Mouse (Mus musculus): ENCODE measurements around the gene Smim27. TPM values are rescaled to one million over a fixed set of nuclear protein-coding genes. Genes with fewer than 3 reads are reported as not detected.
A peak's percentile ranks its signal among the peaks of the same experiment; 100 is the strongest.
"Not testable (repeated sequence)": the region's sequence is repeated elsewhere in the genome, so short reads cannot be mapped to it uniquely, and the experiment has no call there.

The Smim27 gene
- total and polyA plus RNA-seq, 2 experiments from 2014 or later: 0.65 to 49.4 TPM

DNA sequence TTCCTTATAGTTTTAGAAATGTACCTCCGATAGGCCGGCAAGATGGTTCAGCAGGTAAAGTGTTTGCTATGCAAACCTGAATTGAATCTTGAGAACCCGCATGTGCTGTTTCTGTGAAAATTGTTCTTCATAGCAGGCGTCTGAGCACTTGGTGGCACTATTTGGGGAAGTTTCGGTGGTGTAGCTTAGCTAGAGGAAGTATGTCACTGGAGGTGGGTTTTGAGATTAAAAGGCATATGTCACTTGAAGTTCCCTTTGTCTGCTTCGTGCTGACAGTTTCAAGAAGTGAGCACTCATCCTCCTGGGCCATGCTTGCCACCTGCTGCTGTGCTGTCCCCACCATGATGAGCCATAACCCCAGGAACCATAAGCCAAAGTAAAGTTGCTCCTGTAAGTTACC is 18.0 kb downstream of the Smim27 start:
- H3K4me3 ChIP-seq (ENCODE audit: low read depth, low read length): no peak overlapping the region
- DNase-seq (ENCODE audit: low spot score): no peak
- no peaks in the 10 kb centered on the region for H3K36me3 ChIP-seq (replicated peaks; ENCODE audit: control insufficient read depth, insufficient read depth, low read length)
- 59% methylated on average over 6 of the region's 6 CpGs for WGBS
- H3K4me2 ChIP-seq (ENCODE audit: low read depth, low read length): no peak overlapping the region
- H3K27ac ChIP-seq (ENCODE audit: low read depth): no peak overlapping the region
- no peaks in the 10 kb centered on the region for H3K9me3 ChIP-seq (replicated peaks; ENCODE audit: control insufficient read depth, low read length)
- TF ChIP-seq CTCF (IDR thresholded peaks at IDR 0.05; ENCODE audit: low read depth) (no peak), EP300 (IDR thresholded peaks at IDR 0.05; ENCODE audit: low read depth) (no peak)
- H3K9ac ChIP-seq (replicated peaks; ENCODE audit: low read depth, low read length): no peak overlapping the region
- H3K4me1 ChIP-seq (ENCODE audit: control insufficient read depth, insufficient read depth): no peaks in the 10 kb centered on the region
- no peaks in the 10 kb centered on the region for H3K27me3 ChIP-seq (ENCODE audit: control insufficient read depth, insufficient read depth, low read length)
- no peak for ATAC-seq (ENCODE audit: insufficient read depth, low read depth)

DNA sequence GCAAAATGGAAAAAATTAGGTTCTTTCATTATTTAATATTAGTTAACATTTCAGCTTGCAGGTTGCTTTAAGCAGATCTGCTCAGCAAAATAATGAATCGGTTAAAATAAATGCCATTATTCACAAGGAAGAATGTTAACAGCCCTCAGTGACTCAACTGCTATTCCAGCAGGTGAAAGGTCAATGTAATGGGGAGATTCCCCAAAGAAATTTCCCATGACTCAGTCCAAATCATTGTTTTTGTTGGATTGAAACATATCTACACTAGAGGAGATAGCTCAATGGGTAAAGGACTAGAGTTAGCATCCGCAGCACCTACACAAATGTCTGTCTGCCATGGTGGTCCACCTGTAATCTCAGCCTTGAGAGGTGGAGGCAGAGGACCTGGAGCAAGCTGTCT is 19.7 kb downstream of the Smim27 start:
- Histone ChIP-seq H3K4me1 (ENCODE audit: control insufficient read depth, insufficient read depth) (no peaks in the 10 kb centered on the region), H3K4me3 (ENCODE audit: low read depth, low read length) (no peak overlapping the region), H3K27me3 (ENCODE audit: control insufficient read depth, insufficient read depth, low read length) (no peaks in the 10 kb centered on the region), H3K4me2 (ENCODE audit: low read depth, low read length) (no peak overlapping the region), H3K9me3 (replicated peaks; ENCODE audit: control insufficient read depth, low read length) (peaks cover 3% of the 10 kb centered on the region; the same call in 1 of the 2 replicates), H3K9ac (replicated peaks; ENCODE audit: low read depth, low read length) (no peak overlapping the region), H3K36me3 (replicated peaks; ENCODE audit: control insufficient read depth, insufficient read depth, low read length) (no peaks in the 10 kb centered on the region), H3K27ac (ENCODE audit: low read depth) (no peak overlapping the region)
- 72% methylated on average over 2 of the region's 2 CpGs for WGBS
- ATAC-seq (ENCODE audit: insufficient read depth, low read depth): no peak
- DNase-seq (ENCODE audit: low spot score): no peak
- TF ChIP-seq EP300 (IDR thresholded peaks at IDR 0.05; ENCODE audit: low read depth): no peak
- no peak for TF ChIP-seq CTCF (IDR thresholded peaks at IDR 0.05; ENCODE audit: low read depth)

DNA sequence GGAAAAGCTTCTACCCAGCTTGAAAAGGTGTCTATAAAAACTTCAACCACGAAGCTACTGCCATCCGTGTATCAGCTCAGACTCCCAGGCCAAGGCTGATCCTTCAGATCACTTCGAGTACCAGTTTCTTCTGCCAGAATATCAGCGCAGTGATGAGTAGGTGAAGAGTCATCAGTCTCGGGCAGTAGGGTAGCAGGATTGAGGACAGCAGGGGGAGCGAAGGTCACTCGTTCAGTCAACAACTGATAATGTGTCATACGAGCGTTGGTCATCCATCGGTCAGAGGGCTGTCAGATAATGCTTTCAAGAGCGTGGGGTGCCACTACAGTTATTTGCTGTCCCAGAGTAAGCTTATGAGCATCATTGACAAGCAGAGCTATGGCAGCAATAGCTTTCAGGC is 22.1 kb downstream of the Smim27 start:
- 74% methylated on average over 11 of the region's 11 CpGs for WGBS
- ATAC-seq (ENCODE audit: insufficient read depth, low read depth): not testable (repeated sequence)

DNA sequence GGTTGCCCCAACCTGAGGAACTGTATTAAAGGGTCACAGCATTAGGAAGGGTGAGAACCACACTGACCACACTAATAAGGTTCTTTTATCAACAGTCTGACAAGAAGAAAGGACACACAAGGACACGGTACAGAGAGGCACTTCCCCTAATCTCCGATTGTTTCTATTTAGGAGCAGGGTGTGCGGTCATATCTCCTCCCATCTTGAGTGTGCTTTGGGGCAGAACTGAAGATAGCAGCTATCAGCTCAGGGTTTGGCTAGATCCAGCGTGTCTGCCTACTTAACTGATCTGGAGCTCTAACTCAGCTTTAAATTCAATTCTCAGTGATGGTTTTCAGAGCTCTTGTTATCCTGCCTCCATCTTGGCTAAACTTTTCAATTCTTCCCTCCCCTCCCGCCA is 29.8 kb downstream of the Smim27 start:
- WGBS: 23% methylated on average over 5 of the region's 5 CpGs
- DNase-seq (ENCODE audit: low spot score): no peak
- ATAC-seq (ENCODE audit: insufficient read depth, low read depth): no peak
- H3K27me3 ChIP-seq (ENCODE audit: control insufficient read depth, insufficient read depth, low read length): 0 out of 2 replicates have a peak, but pooled peaks cover 3% of the 10 kb centered on the region
- no peaks in the 10 kb centered on the region for H3K36me3 ChIP-seq (replicated peaks; ENCODE audit: control insufficient read depth, insufficient read depth, low read length)
- H3K4me1 ChIP-seq (ENCODE audit: control insufficient read depth, insufficient read depth): no peaks in the 10 kb centered on the region
- no peak overlapping the region for H3K9ac ChIP-seq (replicated peaks; ENCODE audit: low read depth, low read length)
- no peak overlapping the region for H3K4me2 ChIP-seq (ENCODE audit: low read depth, low read length)
- no peak overlapping the region for H3K27ac ChIP-seq (ENCODE audit: low read depth)
- H3K9me3 ChIP-seq (replicated peaks; ENCODE audit: control insufficient read depth, low read length): peaks cover 11% of the 10 kb centered on the region
- no peak overlapping the region for H3K4me3 ChIP-seq (ENCODE audit: low read depth, low read length)
- no peak for TF ChIP-seq CTCF (IDR thresholded peaks at IDR 0.05; ENCODE audit: low read depth)
- no peak for TF ChIP-seq EP300 (IDR thresholded peaks at IDR 0.05; ENCODE audit: low read depth)

More for the DNA sequence above, 22.1 kb downstream of the Smim27 start:
- H3K36me3 ChIP-seq (replicated peaks; ENCODE audit: control insufficient read depth, insufficient read depth, low read length); H3K27me3 ChIP-seq (ENCODE audit: control insufficient read depth, insufficient read depth, low read length); DNase-seq (ENCODE audit: low spot score); H3K4me1 ChIP-seq (ENCODE audit: control insufficient read depth, insufficient read depth); H3K9ac ChIP-seq (replicated peaks; ENCODE audit: low read depth, low read length); H3K27ac ChIP-seq (ENCODE audit: low read depth); H3K4me3 ChIP-seq (ENCODE audit: low read depth, low read length); H3K4me2 ChIP-seq (ENCODE audit: low read depth, low read length): not testable (repeated sequence)
- H3K9me3 ChIP-seq (replicated peaks; ENCODE audit: control insufficient read depth, low read length): peaks cover 15% of the 10 kb centered on the region

DNA sequence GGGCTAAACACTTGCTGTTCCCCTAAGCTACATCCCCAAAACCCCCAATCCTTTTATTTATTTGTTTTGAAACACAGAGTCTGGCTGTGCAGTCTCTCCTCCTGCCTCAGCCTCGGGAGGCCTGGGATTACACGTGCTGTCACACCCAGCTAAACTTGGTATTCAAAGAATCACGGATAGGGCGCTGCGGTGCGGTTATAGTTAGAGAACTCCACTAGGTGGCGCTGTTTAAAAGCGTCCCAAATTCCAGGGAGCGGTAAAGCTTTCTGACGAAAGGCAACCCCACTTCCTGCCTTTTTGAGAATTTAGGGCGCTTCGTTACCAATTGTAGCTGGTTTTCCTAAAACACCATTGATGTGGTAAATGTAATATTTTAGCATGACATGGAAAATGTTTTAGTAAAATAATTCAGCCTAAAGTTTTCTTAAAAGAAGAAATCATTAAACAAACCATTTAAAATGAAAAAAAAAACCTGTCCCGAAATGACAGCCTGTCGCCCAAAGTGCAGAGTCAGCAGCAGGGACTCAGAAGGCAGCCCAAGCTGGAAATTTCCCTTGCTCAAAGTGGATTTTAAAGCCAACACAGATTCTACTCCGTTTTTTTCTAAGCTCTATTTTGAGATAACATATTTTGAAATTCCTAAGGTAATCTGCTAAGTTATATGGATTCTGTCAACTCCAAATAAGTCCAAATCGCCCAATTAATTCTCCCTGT is 31.9 kb downstream of the Smim27 start:
- ATAC-seq (ENCODE audit: insufficient read depth, low read depth) (peak; percentile 80), DNase-seq (ENCODE audit: low spot score) (peak; percentile 86)
- Histone ChIP-seq H3K9me3 (replicated peaks; ENCODE audit: control insufficient read depth, low read length) (no peaks in the 10 kb centered on the region), H3K4me2 (ENCODE audit: low read depth, low read length) (peak overlapping the region; percentile 42), H3K27me3 (ENCODE audit: control insufficient read depth, insufficient read depth, low read length) (0 out of 2 replicates have a peak, but pooled peaks cover 3% of the 10 kb centered on the region), H3K4me1 (ENCODE audit: control insufficient read depth, insufficient read depth) (no peaks in the 10 kb centered on the region), H3K4me3 (ENCODE audit: low read depth, low read length) (peak overlapping the region; percentile 14), H3K36me3 (replicated peaks; ENCODE audit: control insufficient read depth, insufficient read depth, low read length) (no peaks in the 10 kb centered on the region), H3K9ac (replicated peaks; ENCODE audit: low read depth, low read length) (no peak overlapping the region), H3K27ac (ENCODE audit: low read depth) (no peak overlapping the region)
- 9% methylated on average over 16 of the region's 16 CpGs for WGBS
- no peak for TF ChIP-seq EP300 (IDR thresholded peaks at IDR 0.05; ENCODE audit: low read depth)
- peak; percentile 92 for TF ChIP-seq CTCF (IDR thresholded peaks at IDR 0.05; ENCODE audit: low read depth)
